Mouse (Mus musculus) heart, adult 2 months (tissue): ENCODE results near the gene Olfr308. TPM values are rescaled to one million over a fixed set of nuclear protein-coding genes. Genes with fewer than 3 reads are reported as not detected.

ENCODE experiments used
- DNase-seq, 2 experiments: peaks; one replicate each; pipeline ENCODE4 v3.0.0; 2021
- H3K27ac ChIP-seq: fragments of 200-600 bp; 2 replicates; pipeline ENCODE4 v1.8.1; 2022
- H3K27me3 ChIP-seq: fragments of 200-500 bp; 2 replicates; pipeline ENCODE4 v1.6.1; 2012; ENCODE audit warnings: mild to moderate bottlenecking, low read length, inconsistent platforms, mixed read lengths; ENCODE audit not compliant: control insufficient read depth, insufficient read depth
- H3K36me3 ChIP-seq: fragments of 200-500 bp; 2 replicates; pipeline ENCODE4 v1.6.1; 2012; ENCODE audit warnings: low read length, inconsistent platforms; ENCODE audit not compliant: control insufficient read depth, insufficient read depth
- H3K4me1 ChIP-seq: fragments of 200-500 bp; 2 replicates; pipeline ENCODE4 v1.6.1; 2011; ENCODE audit warnings: low read length; ENCODE audit not compliant: control insufficient read depth, insufficient read depth
- H3K4me3 ChIP-seq: fragments of 200-600 bp; 2 replicates; pipeline ENCODE4 v1.8.1; 2022
- H3K79me2 ChIP-seq: fragments of 200-500 bp; replicated peaks from 2 replicates; pipeline ENCODE4 v1.6.1; 2012; ENCODE audit warnings: mild to moderate bottlenecking, inconsistent platforms, low read length, moderate library complexity, mixed read lengths; ENCODE audit not compliant: control insufficient read depth, insufficient read depth
- H3K9ac ChIP-seq: fragments of 200-500 bp; 2 replicates; pipeline ENCODE4 v1.6.1; 2012; ENCODE audit warnings: low read depth, mild to moderate bottlenecking, control low read depth, inconsistent platforms, low read length, mixed read lengths
- CTCF ChIP-seq: fragments of 200-600 bp; IDR thresholded peaks from 2 replicates; pipeline ENCODE4 v1.8.1; 2022; ENCODE audit warnings: antibody characterized with exemption, mild to moderate bottlenecking, moderate library complexity
- EP300 ChIP-seq: fragments of 200-500 bp; IDR thresholded peaks from 2 replicates; pipeline ENCODE4 v1.6.1; 2011; ENCODE audit warnings: low read depth, low read length, control low read depth; ENCODE audit not compliant: insufficient read depth
- POLR2A ChIP-seq: fragments of 200-500 bp; IDR thresholded peaks from 2 replicates; pipeline ENCODE4 v1.6.1; 2011; ENCODE audit warnings: mild to moderate bottlenecking, low read depth, low read length, control low read depth; ENCODE audit not compliant: insufficient read depth
- WGBS: fragments of 180-500 bp; shearing (Covaris S2); methylation state at CpG from one replicate; pipeline ENCODE4 v1.1.7; 2018; 5-methylcytosine and 5-hydroxymethylcytosine counted together
- intact Hi-C: fragments of 180-260 bp; cut with DNase I; formaldehyde crosslinking; loops from one replicate; pipeline ENCODE4 v1.15.1; 2025
- microRNA-seq, 2 experiments: library from miRNA; unstranded; fragments of <30 nt; microRNA quantifications; one replicate each; pipeline ENCODE4 v1.2.0; 2021
- polyA plus RNA-seq: library from polyadenylated mRNA; depleted of rRNA; stranded (reverse); fragments of >200 nt; gene quantifications from 2 replicates; pipeline ENCODE4 v1.2.3, GENCODE M21; 2012; rRNA removed
- total RNA-seq, 2 experiments: library from RNA; stranded (reverse); gene quantifications; 2 replicates each; pipeline ENCODE4 v1.2.3; 2021

Olfr308 gene
- total and polyA plus RNA-seq, 3 experiments: not detected

- Histone ChIP-seq H3K36me3 (no peaks in the 10 kb centered on the region), H3K4me1 (no peaks in the 10 kb centered on the region), H3K79me2 (no peaks in the 10 kb centered on the region), H3K4me3 (no peak overlapping the region), H3K27me3 (no peaks in the 10 kb centered on the region), H3K27ac (no peak overlapping the region), H3K9ac (no peak overlapping the region)
- intact Hi-C loops: no loop called here
- WGBS: 76% methylated on average over 2 of the region's 2 CpGs
- TF ChIP-seq CTCF (no peak), EP300 (no peak), POLR2A (no peak)
- no peak for DNase-seq
Measured at GRCm38 (mm10) chr7:86321323-86321722, 4.1 kb downstream of the Olfr308 start.

- Histone ChIP-seq H3K9ac (no peak within 1 kb of the TSS), H3K4me1 (no peaks in the 10 kb centered on the region), H3K79me2 (no peaks in the 10 kb centered on the region), H3K4me3 (no peak within 1 kb of the TSS), H3K36me3 (no peaks in the 10 kb centered on the region), H3K27me3 (no peaks in the 10 kb centered on the region), H3K27ac (no peak within 1 kb of the TSS)
- TF ChIP-seq EP300 (no peak), CTCF (no peak)
- 52% methylated on average over 2 of the region's 2 CpGs for WGBS
- intact Hi-C loops: no loop called here
- no peak for DNase-seq
Measured at GRCm38 (mm10) chr7:86313608-86314007, 11.8 kb downstream of the Olfr308 start, which contains the start of gene Olfr309. TSS of gene Olfr309 (minus strand) at chr7:86313708.

DNA sequence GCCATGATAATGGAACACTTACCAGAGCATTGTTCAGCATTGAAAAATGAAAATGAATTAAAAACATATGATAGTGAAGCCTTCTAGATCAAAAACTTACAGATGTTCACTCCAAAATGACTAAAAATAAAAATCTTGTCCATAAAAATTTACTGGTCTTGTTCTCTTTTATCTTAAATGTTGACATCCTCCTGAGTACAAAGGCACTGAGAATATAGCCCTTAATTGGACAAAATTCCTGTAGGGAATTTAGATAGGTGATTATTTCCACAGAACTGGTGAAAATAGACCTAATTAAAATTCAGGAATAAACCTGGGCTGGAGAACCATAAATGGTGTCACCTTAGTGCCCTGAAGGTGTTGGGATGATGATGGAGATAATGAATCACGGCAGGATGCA, 48.4 kb downstream of the Olfr308 start, which contains the start of gene Olfr310:
Gene Olfr310, minus strand, starts transcription at position 101 of the 400 bp plus-strand sequence.
- H3K79me2 ChIP-seq: no peaks in the 10 kb centered on the region
- H3K4me3 ChIP-seq: no peak within 1 kb of the TSS
- DNase-seq: no peak
- 38% methylated on average over 1 of the region's 1 CpGs for WGBS
- no peak within 1 kb of the TSS for H3K27ac ChIP-seq
- H3K36me3 ChIP-seq: no peaks in the 10 kb centered on the region
- no peak within 1 kb of the TSS for H3K9ac ChIP-seq
- TF ChIP-seq EP300 (no peak), CTCF (no peak), POLR2A (no peak)
- intact Hi-C loops: no loop called here
- H3K27me3 ChIP-seq: no peaks in the 10 kb centered on the region
- H3K4me1 ChIP-seq: no peaks in the 10 kb centered on the region

Small RNAs within 50 kb of the gene (microRNA-seq; reads per million reads assigned to microRNA genes)
- 0 reads per million in 2 experiments for gene Gm23192

Other genes with a start within 250 kb of the Olfr308 start
- gene Vmn2r75, start 153.9 kb downstream of the Olfr308 start, total RNA-seq: not detected
- gene Vmn2r75, start 153.9 kb downstream of the Olfr308 start, polyA plus RNA-seq: not detected in 2 replicates
- not detected for gene Vmn2r76, start 79.3 kb downstream of the Olfr308 start, total RNA-seq
- gene Vmn2r76, start 79.3 kb downstream of the Olfr308 start, polyA plus RNA-seq: not detected in 2 replicates
- gene Olfr310, start 48.5 kb downstream of the Olfr308 start, total RNA-seq: not detected
- gene Olfr310, start 48.5 kb downstream of the Olfr308 start, polyA plus RNA-seq: not detected in 2 replicates
- not detected for gene Olfr309, start 11.9 kb downstream of the Olfr308 start, total RNA-seq
- gene Olfr309, start 11.9 kb downstream of the Olfr308 start, polyA plus RNA-seq: not detected in 2 replicates
- not detected for gene Olfr307, start 12.0 kb upstream of the Olfr308 start, total RNA-seq
- gene Olfr307, start 12.0 kb upstream of the Olfr308 start, polyA plus RNA-seq: not detected in 2 replicates
- gene Olfr305, start 41.3 kb upstream of the Olfr308 start, total RNA-seq: not detected
- gene Olfr305, start 41.3 kb upstream of the Olfr308 start, polyA plus RNA-seq: not detected in 2 replicates
- gene Olfr304, start 61.0 kb upstream of the Olfr308 start, total RNA-seq: not detected
- not detected in 2 replicates for gene Olfr304, start 61.0 kb upstream of the Olfr308 start, polyA plus RNA-seq
- gene Olfr303, start 72.2 kb upstream of the Olfr308 start, total RNA-seq: not detected
- not detected in 2 replicates for gene Olfr303, start 72.2 kb upstream of the Olfr308 start, polyA plus RNA-seq
- not detected for gene Olfr301, start 78.2 kb upstream of the Olfr308 start, total RNA-seq
- not detected in 2 replicates for gene Olfr301, start 78.2 kb upstream of the Olfr308 start, polyA plus RNA-seq
- not detected for gene Olfr299, start 134.3 kb upstream of the Olfr308 start, total RNA-seq
- gene Olfr299, start 134.3 kb upstream of the Olfr308 start, polyA plus RNA-seq: not detected in 2 replicates
- gene Olfr298, start 166.9 kb upstream of the Olfr308 start, total RNA-seq: not detected
- gene Olfr298, start 166.9 kb upstream of the Olfr308 start, polyA plus RNA-seq: not detected in 2 replicates
- not detected for gene Olfr297, start 194.3 kb upstream of the Olfr308 start, total RNA-seq
- not detected in 2 replicates for gene Olfr297, start 194.3 kb upstream of the Olfr308 start, polyA plus RNA-seq